Mouse (Mus musculus): ENCODE results near the gene Stx5a.
A peak's percentile ranks its signal among the peaks of the same experiment; 100 is the strongest.
"Not testable (repeated sequence)": the region's sequence is repeated elsewhere in the genome, so short reads cannot be mapped to it uniquely, and the experiment has no call there.

Gene Stx5a

GRCm38 (mm10) chr19:8716767-8717475 is 24.3 kb upstream of the Stx5a start:
- no peak for DNase-seq

- DNase-seq = peak; percentile 51
Measured at GRCm38 (mm10) chr19:8718357-8718756, 22.9 kb upstream of the Stx5a start.

GRCm38 (mm10) chr19:8719037-8719436 is 22.2 kb upstream of the Stx5a start:
- DNase-seq = not testable (repeated sequence)

GRCm38 (mm10) chr19:8721378-8721777 is 19.8 kb upstream of the Stx5a start:
- DNase-seq = no peak

GRCm38 (mm10) chr19:8722021-8722420 is 19.2 kb upstream of the Stx5a start:
- no peak for DNase-seq

- no peak for DNase-seq
Measured at GRCm38 (mm10) chr19:8722559-8722906, 18.7 kb upstream of the Stx5a start.

GRCm38 (mm10) chr19:8722907-8723573 is 18.2 kb upstream of the Stx5a start, which contains the start of gene Slc3a2:
Gene Slc3a2 (minus strand): TSS chr19:8723369.
- peak; percentile 97 for DNase-seq

GRCm38 (mm10) chr19:8723574-8724346 is 17.5 kb upstream of the Stx5a start:
- DNase-seq = no peak

- no peak for DNase-seq
Measured at GRCm38 (mm10) chr19:8724392-8724791, 16.8 kb upstream of the Stx5a start.

- DNase-seq = no peak
Measured at GRCm38 (mm10) chr19:8725081-8725613, 16.1 kb upstream of the Stx5a start.

GRCm38 (mm10) chr19:8726609-8727390 is 14.4 kb upstream of the Stx5a start:
- DNase-seq = no peak

GRCm38 (mm10) chr19:8727495-8728114 is 13.6 kb upstream of the Stx5a start:
- no peak for DNase-seq

- DNase-seq = not testable (repeated sequence)
Measured at GRCm38 (mm10) chr19:8728335-8729099, 12.7 kb upstream of the Stx5a start.

GRCm38 (mm10) chr19:8734334-8734733 is 6.9 kb upstream of the Stx5a start:
- DNase-seq = no peak

- peak; percentile 85 for DNase-seq
Measured at GRCm38 (mm10) chr19:8735389-8736159, 5.6 kb upstream of the Stx5a start, which contains the start of gene Wdr74. Gene Wdr74 (plus strand): TSS chr19:8735827.

- DNase-seq = no peak
Measured at GRCm38 (mm10) chr19:8736160-8736467, 5.1 kb upstream of the Stx5a start.

GRCm38 (mm10) chr19:8738911-8739310 is 2.3 kb upstream of the Stx5a start:
- DNase-seq = no peak

- no peak for DNase-seq
Measured at GRCm38 (mm10) chr19:8739646-8740045, 1.6 kb upstream of the Stx5a start.

- DNase-seq = no peak
Measured at GRCm38 (mm10) chr19:8740603-8741002, 610 bp upstream of the Stx5a start, which contains the start of gene 1700092M07Rik. Gene 1700092M07Rik (plus strand): TSS chr19:8740718.

- DNase-seq = no peak
Measured at GRCm38 (mm10) chr19:8742176-8742575, 963 bp downstream of the Stx5a start.

- no peak for DNase-seq
Measured at GRCm38 (mm10) chr19:8745382-8745781, 4.2 kb downstream of the Stx5a start.

Measured in kidney, adult 11 months (tissue).